In the genomic region with DNA sequence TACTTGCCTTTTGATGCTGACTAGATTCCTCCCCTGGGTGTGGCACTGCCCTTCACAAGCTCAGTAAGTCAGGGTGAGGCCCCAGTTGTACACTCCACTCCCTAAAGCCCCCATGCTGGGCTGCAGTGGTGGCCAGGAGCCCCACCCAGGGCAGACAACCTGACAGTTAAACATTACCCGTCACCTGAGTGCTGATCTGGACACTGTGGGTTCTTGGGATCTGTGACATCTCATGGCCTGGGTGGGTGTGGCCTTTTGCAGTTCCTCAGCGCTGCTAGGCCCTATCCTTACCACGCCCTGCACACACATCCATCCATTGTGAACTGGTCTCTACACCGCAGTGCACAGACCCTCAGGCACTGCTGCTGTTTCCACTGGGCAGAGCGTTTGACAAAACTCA, we compare ENCODE assay signal across 15 mouse cellular contexts. TPM values are rescaled to one million over a fixed set of nuclear protein-coding genes. Genes with fewer than 3 reads are reported as not detected.
DNase-seq lines count a peak whose midpoint lies in the region; ATAC-seq and TF ChIP-seq lines count a peak whose summit lies in the region.
"Had no signal": no experiment of that assay in that cellular context is flagged by ENCODE, and none has a peak within 500 bp of the region (broad histone marks: within the 10 kb centered on the region; RNA-seq: fewer than 3 reads in every experiment).

No protein-coding gene starts in this region.

- no peak overlapping the region for H3K9ac ChIP-seq in hindbrain, postnatal 0 days (replicated peaks; ENCODE audit: low read length)
- H3K9ac ChIP-seq in hindbrain, embryonic 14.5 days = no peak overlapping the region
- H3K9ac ChIP-seq in ES-Bruce4 (ENCODE audit: low read depth, poor library complexity, severe bottlenecking) = no peak overlapping the region
- no peak overlapping the region for H3K9ac ChIP-seq in lung, postnatal 0 days (replicated peaks; ENCODE audit: low read depth)
- H3K9ac ChIP-seq in hindbrain, embryonic 12.5 days = no peak overlapping the region
- H3K9ac ChIP-seq: forebrain, postnatal 0 days had no signal

- peak; percentile 85 for TF ChIP-seq EP300 in ES-Bruce4 (IDR thresholded peaks at IDR 0.05; ENCODE audit: insufficient read depth, low read depth, low read length)
- TF ChIP-seq EP300 in lung, postnatal 0 days (IDR thresholded peaks at IDR 0.05) = no peak

- no peaks in the 10 kb centered on the region for H3K4me1 ChIP-seq in hindbrain, postnatal 0 days (ENCODE audit: insufficient read depth, low read length)
- peaks cover 11% of the 10 kb centered on the region; the same call in 1 of the 2 replicates for H3K4me1 ChIP-seq in hindbrain, embryonic 14.5 days (replicated peaks; ENCODE audit: control insufficient read depth, insufficient read depth, low read length)
- H3K4me1 ChIP-seq in E14TG2a.4 (replicated peaks; ENCODE audit: low read depth, low read length) (peaks cover 90% of the 10 kb centered on the region), ES-Bruce4 (ENCODE audit: control insufficient read depth, insufficient read depth, low read length) (peaks cover 11% of the 10 kb centered on the region)
- H3K4me1 ChIP-seq in lung, postnatal 0 days (ENCODE audit: insufficient read depth, low read depth, low read length) = peaks cover 10% of the 10 kb centered on the region
- H3K4me1 ChIP-seq in hindbrain, embryonic 12.5 days = peaks cover 42% of the 10 kb centered on the region

- no peaks in the 10 kb centered on the region for H3K36me3 ChIP-seq in hindbrain, postnatal 0 days (ENCODE audit: insufficient read depth, low read length)
- peaks cover 3% of the 10 kb centered on the region; the same call in 1 of the 2 replicates for H3K36me3 ChIP-seq in hindbrain, embryonic 14.5 days (replicated peaks; ENCODE audit: control insufficient read depth, insufficient read depth)
- H3K36me3 ChIP-seq in E14TG2a.4 (ENCODE audit: insufficient read depth, low read length) = no peaks in the 10 kb centered on the region
- H3K36me3 ChIP-seq in ES-Bruce4 (ENCODE audit: control insufficient read depth, insufficient read depth, low read length, poor library complexity, severe bottlenecking) = no peaks in the 10 kb centered on the region
- H3K36me3 ChIP-seq in lung, postnatal 0 days (ENCODE audit: insufficient read depth, low read length) = no peaks in the 10 kb centered on the region
- no peaks in the 10 kb centered on the region for H3K36me3 ChIP-seq in hindbrain, embryonic 12.5 days
- H3K36me3 ChIP-seq: neural tube, embryonic 13.5 days had no signal

- no peaks in the 10 kb centered on the region for H3K27me3 ChIP-seq in hindbrain, postnatal 0 days (ENCODE audit: insufficient read depth, low read length)
- H3K27me3 ChIP-seq in hindbrain, embryonic 14.5 days (ENCODE audit: control insufficient read depth, insufficient read depth, low read length) = no peaks in the 10 kb centered on the region
- H3K27me3 ChIP-seq in E14TG2a.4 (ENCODE audit: insufficient read depth, low read length) = no peaks in the 10 kb centered on the region
- no peaks in the 10 kb centered on the region for H3K27me3 ChIP-seq in ES-Bruce4 (ENCODE audit: control insufficient read depth, insufficient read depth, low read length, poor library complexity, severe bottlenecking)
- no peaks in the 10 kb centered on the region for H3K27me3 ChIP-seq in lung, postnatal 0 days (replicated peaks; ENCODE audit: insufficient read depth, low read length)
- H3K27me3 ChIP-seq in hindbrain, embryonic 12.5 days = no peaks in the 10 kb centered on the region
- H3K27me3 ChIP-seq: neural tube, embryonic 13.5 days had no signal

- TF ChIP-seq POLR2A in ES-Bruce4 (IDR thresholded peaks at IDR 0.05; ENCODE audit: insufficient read depth, low read length) = no peak

- DNase-seq in hindbrain, postnatal 0 days (ENCODE audit: low spot score) = no peak
- no peak for DNase-seq in hindbrain, embryonic 14.5 days (ENCODE audit: low spot score)
- no peak for DNase-seq in lung, postnatal 0 days (ENCODE audit: low spot score)
- DNase-seq in adrenal gland, postnatal 25 days = no peak
- DNase-seq: embryo, embryonic 11 days; forebrain, postnatal 0 days; gastrocnemius, postnatal 36 days; kidney, postnatal 14 days; layer of hippocampus, postnatal 36 days; liver; midbrain, embryonic 14.5 days had no signal

- H3K27ac ChIP-seq in hindbrain, postnatal 0 days = 0 out of 2 replicates have a peak overlapping the region, but pooled peaks have one; percentile 15
- no peak overlapping the region for H3K27ac ChIP-seq in hindbrain, embryonic 14.5 days
- peak overlapping the region; percentile 38 for H3K27ac ChIP-seq in ES-Bruce4 (ENCODE audit: insufficient read depth, low read length)
- 0 out of 2 replicates have a peak overlapping the region, but pooled peaks have one; percentile 8 for H3K27ac ChIP-seq in lung, postnatal 0 days (ENCODE audit: low read length)
- H3K27ac ChIP-seq in hindbrain, embryonic 12.5 days = no peak overlapping the region

- no peak for TF ChIP-seq CTCF in hindbrain, postnatal 0 days (IDR thresholded peaks at IDR 0.05; ENCODE audit: low read depth)
- no peak for TF ChIP-seq CTCF in E14TG2a.4 (conservative IDR thresholded peaks at IDR 0.05; ENCODE audit: low read length)
- TF ChIP-seq CTCF in ES-Bruce4 (IDR thresholded peaks at IDR 0.05; ENCODE audit: low read depth, low read length) = no peak
- no peak for TF ChIP-seq CTCF in lung, postnatal 0 days (IDR thresholded peaks at IDR 0.05)

- no peak overlapping the region for H3K4me2 ChIP-seq in hindbrain, postnatal 0 days (ENCODE audit: low read depth, low read length)
- H3K4me2 ChIP-seq in hindbrain, embryonic 14.5 days (replicated peaks) = no peak overlapping the region
- peak overlapping the region; percentile 46 for H3K4me2 ChIP-seq in lung, postnatal 0 days (replicated peaks; ENCODE audit: low read depth, low read length)
- H3K4me2 ChIP-seq in hindbrain, embryonic 12.5 days (replicated peaks) = no peak overlapping the region

- no peak for ATAC-seq in hindbrain, postnatal 0 days
- no peak for ATAC-seq in hindbrain, embryonic 14.5 days (ENCODE audit: low FRiP score)
- peak; percentile 16; the same call in 1 of the 2 replicates for ATAC-seq in lung, postnatal 0 days
- ATAC-seq in hindbrain, embryonic 12.5 days (ENCODE audit: low FRiP score) = no peak
- ATAC-seq: forebrain, postnatal 0 days had no signal

- 82% methylated on average over 5 of the region's 5 CpGs for WGBS in hindbrain, postnatal 0 days
- WGBS in hindbrain, embryonic 14.5 days = 82% methylated on average over 5 of the region's 5 CpGs
- WGBS in lung, postnatal 0 days = 48% methylated on average over 5 of the region's 5 CpGs
- 89% methylated on average over 5 of the region's 5 CpGs for WGBS in hindbrain, embryonic 12.5 days

- no peaks in the 10 kb centered on the region for H3K9me3 ChIP-seq in hindbrain, postnatal 0 days (ENCODE audit: low read length)
- no peaks in the 10 kb centered on the region for H3K9me3 ChIP-seq in hindbrain, embryonic 14.5 days (ENCODE audit: control insufficient read depth, low read length)
- H3K9me3 ChIP-seq in E14TG2a.4 (ENCODE audit: low read length) = no peaks in the 10 kb centered on the region
- H3K9me3 ChIP-seq in ES-Bruce4 (replicated peaks; ENCODE audit: control insufficient read depth, insufficient read depth, low read length, poor library complexity, severe bottlenecking) = no peaks in the 10 kb centered on the region
- H3K9me3 ChIP-seq in lung, postnatal 0 days (ENCODE audit: low read length) = no peaks in the 10 kb centered on the region
- H3K9me3 ChIP-seq in hindbrain, embryonic 12.5 days (replicated peaks) = no peaks in the 10 kb centered on the region
- H3K9me3 ChIP-seq: neural tube, embryonic 13.5 days had no signal

- H3K4me3 ChIP-seq in hindbrain, postnatal 0 days (ENCODE audit: low read length) = no peak overlapping the region
- H3K4me3 ChIP-seq in hindbrain, embryonic 14.5 days (replicated peaks; ENCODE audit: low read length) = no peak overlapping the region
- H3K4me3 ChIP-seq in E14TG2a.4 (replicated peaks; ENCODE audit: low read length) = peak overlapping the region; percentile 35
- H3K4me3 ChIP-seq in ES-Bruce4 (ENCODE audit: low read depth, low read length) = no peak overlapping the region
- no peak overlapping the region for H3K4me3 ChIP-seq in lung, postnatal 0 days (ENCODE audit: low read depth, low read length)
- no peak overlapping the region for H3K4me3 ChIP-seq in hindbrain, embryonic 12.5 days
- H3K4me3 ChIP-seq: neural tube, embryonic 13.5 days had no signal

RNA-seq across cellular contexts. Expression of gene Mcf2l, which starts 55.3 kb away (rescaled TPM):
- total RNA-seq in hindbrain, postnatal 0 days (2014; rRNA removed) = 298 and 316 TPM in 2 replicates
- polyA plus RNA-seq in hindbrain, postnatal 0 days (2015; fragmentation: Nextera tagmentation; extraction: Ambion mirVana) = 94.1 and 94.2 TPM in 2 replicates
- polyA plus RNA-seq in hindbrain, embryonic 14.5 days (2014; fragmentation: Nextera tagmentation; extraction: Ambion mirVana) = 158 and 173 TPM in 2 replicates
- polyA plus RNA-seq in ES-Bruce4 (2011; ENCODE audit: insufficient read depth, insufficient read length, low read depth, missing spikeins) = 15.5 and 18.3 TPM in 2 replicates
- 12.9 and 16.8 TPM in 2 replicates for polyA plus RNA-seq in lung, postnatal 0 days (2015; fragmentation: Nextera tagmentation; extraction: Ambion mirVana)
- total RNA-seq in adrenal gland, postnatal 25 days (2021) = 26.9 and 27.1 TPM in 2 replicates
- polyA plus RNA-seq in hindbrain, embryonic 12.5 days (2016; fragmentation: Nextera tagmentation; extraction: Ambion mirVana) = 98.3 TPM in 2 replicates

Comparison
In these comparisons a context has a peak if more than half of its experiments do, and no peak if none do; other contexts are left out.
1. H3K27ac ChIP-seq: peak in hindbrain, postnatal 0 days (single experiment), ES-Bruce4 (single experiment) and lung, postnatal 0 days (single experiment); none in hindbrain, embryonic 14.5 days (single experiment) and hindbrain, embryonic 12.5 days (single experiment).